Mouse (Mus musculus): ENCODE measurements around the gene Gpc3. TPM values are rescaled to one million over a fixed set of nuclear protein-coding genes. Genes with fewer than 3 reads are reported as not detected.

Gene Gpc3
- polyA plus RNA-seq, 1 experiment from 2014 or later, result 33.6 TPM

DNA sequence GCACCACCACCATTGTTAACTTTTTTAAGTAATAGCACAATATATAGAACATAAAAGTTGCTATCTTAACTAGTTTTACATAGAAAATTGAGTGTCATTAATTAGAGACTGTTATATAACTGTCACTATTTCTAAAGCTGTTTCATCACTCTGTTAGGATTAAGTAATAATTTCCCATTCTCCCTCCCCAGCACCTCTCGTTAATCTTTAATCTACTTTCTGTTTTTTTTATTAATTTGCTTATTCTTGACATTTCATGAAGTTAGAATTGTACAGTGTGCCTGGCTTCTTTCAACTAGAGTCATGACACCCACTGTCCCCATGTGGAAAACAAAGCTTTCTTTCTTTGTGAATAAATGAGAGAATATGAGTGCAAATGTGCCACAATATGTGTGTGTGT, 359.2 kb downstream of the Gpc3 start:
- Histone ChIP-seq H3K36me3 (no peaks in the 10 kb centered on the region), H3K4me1 (no peaks in the 10 kb centered on the region), H3K4me3 (no peak overlapping the region), H3K27me3 (no peaks in the 10 kb centered on the region), H3K9ac (replicated peaks) (no peak overlapping the region), H3K27ac (replicated peaks) (no peak overlapping the region), H3K9me3 (no peaks in the 10 kb centered on the region), H3K4me2 (replicated peaks) (no peak overlapping the region)
- 97% methylated on average over 1 of the region's 1 CpGs for WGBS
- no peak for ATAC-seq (replicated peaks)

DNA sequence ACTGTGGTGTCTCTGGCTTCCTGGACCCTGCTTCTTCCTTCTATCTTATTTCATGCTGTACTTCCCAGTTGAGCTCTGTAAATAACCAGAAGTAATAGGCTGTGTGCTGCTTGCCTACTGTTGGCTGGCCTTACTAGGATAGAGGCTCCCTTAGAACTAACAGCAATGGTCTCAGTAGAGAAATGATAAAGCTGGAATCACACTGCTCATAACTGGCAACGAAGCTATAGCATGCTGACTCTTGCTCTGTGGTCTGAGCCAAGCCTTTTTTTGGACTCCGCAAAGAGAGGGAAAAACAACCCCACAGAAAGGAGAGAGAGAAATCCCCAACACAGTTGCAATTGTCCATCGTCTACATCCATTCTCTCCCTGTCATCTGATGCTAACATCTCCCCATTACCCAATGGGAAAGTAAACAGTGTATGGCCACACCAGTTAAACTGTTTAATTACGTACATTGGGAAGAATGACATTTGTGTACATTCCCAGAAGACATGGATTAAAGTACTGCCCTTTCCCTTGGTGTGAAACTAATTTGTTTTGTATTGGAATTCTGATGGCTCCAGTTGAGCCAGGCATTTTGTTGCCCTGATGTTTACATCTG, 368.0 kb downstream of the Gpc3 start:
- no peaks in the 10 kb centered on the region for H3K36me3 ChIP-seq
- no peak for ATAC-seq (replicated peaks)
- WGBS, result 73% methylated on average over 4 of the region's 4 CpGs
- no peaks in the 10 kb centered on the region for H3K9me3 ChIP-seq
- H3K27me3 ChIP-seq, result no peaks in the 10 kb centered on the region
- H3K4me3 ChIP-seq, result no peak overlapping the region
- no peak overlapping the region for H3K27ac ChIP-seq (replicated peaks)
- H3K4me2 ChIP-seq (replicated peaks), result no peak overlapping the region
- H3K4me1 ChIP-seq, result no peaks in the 10 kb centered on the region
- no peak overlapping the region for H3K9ac ChIP-seq (replicated peaks)

DNA sequence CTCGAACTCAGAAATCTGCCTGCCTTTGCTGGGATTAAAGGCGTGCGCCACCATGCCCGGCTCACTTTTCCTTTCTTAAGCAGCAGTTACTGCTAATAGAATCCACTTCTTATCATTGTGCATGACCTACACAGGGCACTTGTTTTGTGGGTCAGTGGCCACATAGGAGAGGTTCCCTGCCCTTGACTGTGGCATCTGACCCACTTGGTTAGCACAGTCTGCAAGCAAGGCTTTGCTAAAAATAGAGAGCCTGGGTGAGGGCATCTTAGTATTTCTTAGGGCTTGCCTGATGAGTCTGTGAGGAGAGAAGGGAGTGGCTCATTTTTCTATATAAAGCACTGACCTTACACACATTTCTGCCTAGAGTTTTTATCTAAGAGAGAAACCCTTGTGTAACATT, 376.3 kb downstream of the Gpc3 start:
- WGBS, result 83% methylated on average over 4 of the region's 4 CpGs
- ATAC-seq (replicated peaks), result no peak
- H3K9ac ChIP-seq (replicated peaks), result no peak overlapping the region

DNA sequence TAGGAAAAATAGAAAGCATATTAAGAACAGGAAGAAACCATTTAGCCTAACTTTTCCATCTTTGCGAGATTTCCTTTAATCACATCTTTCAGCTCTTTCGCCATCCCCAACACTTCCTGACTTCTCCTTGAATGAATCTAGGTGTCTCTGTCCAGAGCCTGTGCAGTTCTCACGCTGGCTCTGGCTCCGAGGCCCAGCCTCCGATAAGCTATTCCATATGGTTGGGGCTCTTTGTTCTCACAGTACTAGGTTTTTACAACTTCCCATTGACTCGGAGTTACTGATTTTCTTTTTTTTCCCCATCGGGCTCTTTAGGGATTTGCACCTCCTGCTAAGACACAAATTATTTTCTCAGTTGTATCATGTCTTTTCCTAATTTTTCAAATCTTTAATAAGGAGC, 381.8 kb downstream of the Gpc3 start:
- Histone ChIP-seq H3K4me1 (no peaks in the 10 kb centered on the region), H3K4me2 (replicated peaks) (no peak overlapping the region), H3K27ac (replicated peaks) (no peak overlapping the region), H3K36me3 (no peaks in the 10 kb centered on the region), H3K27me3 (no peaks in the 10 kb centered on the region), H3K9me3 (no peaks in the 10 kb centered on the region), H3K4me3 (no peak overlapping the region), H3K9ac (replicated peaks) (no peak overlapping the region)
- ATAC-seq (replicated peaks), result no peak
- WGBS, result 76% methylated on average over 7 of the region's 7 CpGs

More for the DNA sequence above, 376.3 kb downstream of the Gpc3 start:
- H3K4me2 ChIP-seq (replicated peaks), result no peak overlapping the region
- H3K9me3 ChIP-seq, result no peaks in the 10 kb centered on the region
- H3K4me3 ChIP-seq, result no peak overlapping the region
- H3K4me1 ChIP-seq, result no peaks in the 10 kb centered on the region
- H3K36me3 ChIP-seq, result no peaks in the 10 kb centered on the region
- H3K27me3 ChIP-seq, result no peaks in the 10 kb centered on the region
- no peak overlapping the region for H3K27ac ChIP-seq (replicated peaks)

DNA sequence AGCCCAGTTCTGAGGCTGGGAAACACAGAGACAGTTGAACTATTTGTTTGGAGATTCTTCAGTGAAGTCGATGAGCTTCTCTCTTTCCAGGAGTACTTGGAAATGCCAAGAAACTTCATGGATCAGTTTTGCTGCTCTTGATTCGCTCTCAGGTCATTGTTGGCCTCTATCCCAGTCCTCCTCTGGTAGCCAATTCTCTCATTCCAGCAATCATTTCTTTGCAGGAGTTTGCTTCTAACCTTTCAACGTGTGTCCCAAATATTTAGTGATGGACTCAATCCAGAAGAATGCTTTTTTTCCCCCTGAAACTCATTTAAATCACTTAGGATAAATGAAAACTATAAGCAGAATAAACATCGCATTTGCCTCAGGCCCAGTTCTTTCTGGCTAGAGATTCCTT, 383.0 kb downstream of the Gpc3 start:
- 80% methylated on average over 4 of the region's 4 CpGs for WGBS
- no peak for ATAC-seq (replicated peaks)
- Histone ChIP-seq H3K9me3 (no peaks in the 10 kb centered on the region), H3K4me2 (replicated peaks) (no peak overlapping the region), H3K4me1 (no peaks in the 10 kb centered on the region), H3K9ac (replicated peaks) (no peak overlapping the region), H3K4me3 (no peak overlapping the region), H3K36me3 (no peaks in the 10 kb centered on the region), H3K27me3 (no peaks in the 10 kb centered on the region), H3K27ac (replicated peaks) (no peak overlapping the region)

MicroRNA genes within 50 kb of the gene (microRNA counts, 519-probe panel; counts per million panel counts)
- 2,363 counts per million, percentile 47 among the panel's probes with 10 or more counts for microRNA mmu-miR-717

Small RNAs within 50 kb of the gene (microRNA-seq; reads per million reads assigned to microRNA genes)
- gene Mir6384 (not detected), gene Mir717 (not detected)

Other genes with a start within 250 kb of the Gpc3 start
- gene Ccdc160, start 177.2 kb upstream of the Gpc3 start, polyA plus RNA-seq (2015; fragmentation: Nextera tagmentation; extraction: Ambion mirVana), result 2.3 and 3.0 TPM in 2 replicates

All from forebrain, embryonic 15.5 days (tissue).